Mouse (Mus musculus) heart, adult 2 months (tissue): ENCODE measurements at regions not wholly inside any gene's neighbourhood (a gene's known extent, or its start where the extent isn't known, plus 50 kb on each side); places are given as distances from the start of the nearest gene placed in this dataset.
"Not testable (repeated sequence)": the region's sequence is repeated elsewhere in the genome, so short reads cannot be mapped to it uniquely, and the experiment has no call there.

Experiments
- DNase-seq, 2 experiments: peaks; one replicate each; pipeline ENCODE4 v3.0.0; 2021
- H3K27ac ChIP-seq: fragments of 200-600 bp; 2 replicates; pipeline ENCODE4 v1.8.1; 2022
- H3K27me3 ChIP-seq: fragments of 200-500 bp; 2 replicates; pipeline ENCODE4 v1.6.1; 2012; ENCODE audit warnings: mild to moderate bottlenecking, low read length, inconsistent platforms, mixed read lengths; ENCODE audit not compliant: control insufficient read depth, insufficient read depth
- H3K36me3 ChIP-seq: fragments of 200-500 bp; 2 replicates; pipeline ENCODE4 v1.6.1; 2012; ENCODE audit warnings: low read length, inconsistent platforms; ENCODE audit not compliant: control insufficient read depth, insufficient read depth
- H3K4me1 ChIP-seq: fragments of 200-500 bp; 2 replicates; pipeline ENCODE4 v1.6.1; 2011; ENCODE audit warnings: low read length; ENCODE audit not compliant: control insufficient read depth, insufficient read depth
- H3K4me3 ChIP-seq: fragments of 200-600 bp; 2 replicates; pipeline ENCODE4 v1.8.1; 2022
- H3K79me2 ChIP-seq: fragments of 200-500 bp; replicated peaks from 2 replicates; pipeline ENCODE4 v1.6.1; 2012; ENCODE audit warnings: mild to moderate bottlenecking, inconsistent platforms, low read length, moderate library complexity, mixed read lengths; ENCODE audit not compliant: control insufficient read depth, insufficient read depth
- H3K9ac ChIP-seq: fragments of 200-500 bp; 2 replicates; pipeline ENCODE4 v1.6.1; 2012; ENCODE audit warnings: low read depth, mild to moderate bottlenecking, control low read depth, inconsistent platforms, low read length, mixed read lengths
- CTCF ChIP-seq: fragments of 200-600 bp; IDR thresholded peaks from 2 replicates; pipeline ENCODE4 v1.8.1; 2022; ENCODE audit warnings: antibody characterized with exemption, mild to moderate bottlenecking, moderate library complexity
- EP300 ChIP-seq: fragments of 200-500 bp; IDR thresholded peaks from 2 replicates; pipeline ENCODE4 v1.6.1; 2011; ENCODE audit warnings: low read depth, low read length, control low read depth; ENCODE audit not compliant: insufficient read depth
- POLR2A ChIP-seq: fragments of 200-500 bp; IDR thresholded peaks from 2 replicates; pipeline ENCODE4 v1.6.1; 2011; ENCODE audit warnings: mild to moderate bottlenecking, low read depth, low read length, control low read depth; ENCODE audit not compliant: insufficient read depth
- WGBS: fragments of 180-500 bp; shearing (Covaris S2); methylation state at CpG from one replicate; pipeline ENCODE4 v1.1.7; 2018; 5-methylcytosine and 5-hydroxymethylcytosine counted together
- intact Hi-C: fragments of 180-260 bp; cut with DNase I; formaldehyde crosslinking; loops from one replicate; pipeline ENCODE4 v1.15.1; 2025

DNA sequence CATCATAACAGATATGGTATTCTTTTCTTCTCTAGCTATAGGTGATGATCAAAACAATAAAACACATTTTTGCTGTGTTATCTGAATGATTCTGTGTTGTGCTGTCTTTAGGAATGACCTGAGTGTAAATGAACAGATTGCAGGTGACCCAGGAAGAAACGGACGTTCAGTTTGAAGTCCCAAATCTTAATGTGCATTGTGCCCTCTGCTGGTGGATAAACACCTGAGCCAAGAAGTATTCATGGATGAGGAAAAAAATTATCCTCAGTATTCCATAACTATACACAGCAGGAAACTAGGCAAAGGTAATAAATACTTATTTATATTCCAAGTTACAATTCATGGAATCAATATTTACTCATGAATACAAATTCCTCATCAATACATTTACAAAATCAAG, 384.3 kb upstream of the Dab2 start:
- peak in 1 of 2 experiments; percentile 5 for DNase-seq

DNA sequence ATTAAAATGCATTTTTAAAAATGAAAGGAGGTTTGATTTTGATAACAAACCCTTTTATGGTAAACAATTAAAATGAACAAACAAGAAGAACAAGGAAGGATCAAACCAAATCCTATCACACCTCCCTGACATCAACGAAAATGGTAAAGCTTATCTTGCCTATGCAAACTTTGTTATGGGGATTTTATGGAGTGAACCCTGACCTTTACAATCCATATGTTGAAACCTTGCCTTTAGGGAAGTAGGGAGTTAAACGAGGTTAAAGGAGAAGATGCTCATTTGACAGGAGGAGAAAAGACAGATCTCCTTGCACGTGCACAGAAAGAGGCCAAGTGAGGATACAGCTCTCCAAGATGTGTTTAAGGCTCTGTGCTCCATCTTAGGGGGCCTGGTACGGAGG, 379.5 kb upstream of the Dab2 start:
- DNase-seq, result no peak
- Histone ChIP-seq H3K4me1 (no peaks in the 10 kb centered on the region), H3K27ac (no peak overlapping the region), H3K4me3 (no peak overlapping the region), H3K27me3 (no peaks in the 10 kb centered on the region), H3K36me3 (no peaks in the 10 kb centered on the region), H3K79me2 (no peaks in the 10 kb centered on the region), H3K9ac (no peak overlapping the region)
- 48% methylated on average over 4 of the region's 4 CpGs for WGBS
- intact Hi-C loops, result no loop called here
- TF ChIP-seq POLR2A (no peak), CTCF (no peak), EP300 (no peak)

More for the DNA sequence above, 384.3 kb upstream of the Dab2 start:
- no peak overlapping the region for H3K4me3 ChIP-seq
- TF ChIP-seq EP300, result no peak
- peak; percentile 79 for TF ChIP-seq CTCF
- intact Hi-C loops, result loop anchor here (1.0 kb wide), 1 partner anchor 679 kb away; no protein-coding TSS in a partner anchor
- no peaks in the 10 kb centered on the region for H3K27me3 ChIP-seq
- WGBS, result 3% methylated on average over 2 of the region's 2 CpGs
- no peak overlapping the region for H3K27ac ChIP-seq
- H3K36me3 ChIP-seq, result no peaks in the 10 kb centered on the region
- no peaks in the 10 kb centered on the region for H3K4me1 ChIP-seq
- no peaks in the 10 kb centered on the region for H3K79me2 ChIP-seq
- H3K9ac ChIP-seq, result no peak overlapping the region

DNA sequence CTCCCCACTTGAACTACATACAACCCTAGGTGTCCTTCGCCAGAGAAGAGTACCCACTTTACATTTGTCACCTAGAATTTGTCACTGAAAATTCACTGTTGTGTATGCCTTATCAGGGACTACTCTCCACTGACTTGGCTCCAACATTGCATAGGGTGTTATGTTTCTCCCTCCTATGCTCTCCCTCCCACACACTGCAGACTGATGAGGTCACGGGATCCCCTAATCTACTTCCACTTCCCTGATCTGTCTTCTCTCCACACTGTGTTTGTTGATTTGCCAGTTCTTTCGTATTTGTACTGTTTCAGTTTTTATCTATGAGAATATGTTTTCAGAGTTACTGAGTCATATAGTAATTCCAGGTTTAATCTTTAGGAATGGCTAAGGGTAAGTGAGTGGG, 371.8 kb upstream of the Dab2 start:
- Histone ChIP-seq H3K79me2 (no peaks in the 10 kb centered on the region), H3K36me3 (no peaks in the 10 kb centered on the region), H3K4me3 (no peak overlapping the region), H3K27ac (no peak overlapping the region), H3K27me3 (no peaks in the 10 kb centered on the region), H3K4me1 (no peaks in the 10 kb centered on the region), H3K9ac (no peak overlapping the region)
- DNase-seq, result no peak
- intact Hi-C loops, result no loop called here
- WGBS, result 19% methylated on average over 3 of the region's 3 CpGs
- TF ChIP-seq POLR2A (no peak), CTCF (no peak), EP300 (no peak)

DNA sequence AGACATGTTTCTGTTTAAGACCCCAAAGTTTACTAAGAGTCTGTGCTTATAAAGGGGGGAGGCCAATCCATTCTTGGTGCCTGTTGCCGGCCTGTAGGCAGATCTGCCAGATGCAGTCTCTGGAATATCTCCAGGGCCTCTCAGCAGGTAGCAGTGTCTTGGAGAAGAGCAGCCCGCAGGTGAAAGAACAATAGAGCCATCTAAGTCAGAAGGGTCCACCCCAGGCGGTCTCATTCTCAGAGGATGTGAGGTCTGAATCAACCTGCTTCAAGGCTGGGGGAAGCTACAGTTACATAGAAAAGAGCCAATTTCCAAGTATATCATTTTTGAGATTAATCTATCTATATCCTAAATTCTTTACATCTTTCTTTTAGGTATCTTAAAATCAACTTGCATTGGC, 366.0 kb upstream of the Dab2 start:
- intact Hi-C loops, result no loop called here
- no peak for TF ChIP-seq POLR2A
- no peak for TF ChIP-seq EP300
- no peak for TF ChIP-seq CTCF
- no peaks in the 10 kb centered on the region for H3K36me3 ChIP-seq
- H3K27ac ChIP-seq, result no peak overlapping the region
- WGBS, result 76% methylated on average over 3 of the region's 3 CpGs
- H3K9ac ChIP-seq, result no peak overlapping the region
- H3K4me3 ChIP-seq, result no peak overlapping the region
- H3K79me2 ChIP-seq, result no peaks in the 10 kb centered on the region
- H3K4me1 ChIP-seq, result no peaks in the 10 kb centered on the region
- H3K27me3 ChIP-seq, result no peaks in the 10 kb centered on the region
- DNase-seq, result no peak

DNA sequence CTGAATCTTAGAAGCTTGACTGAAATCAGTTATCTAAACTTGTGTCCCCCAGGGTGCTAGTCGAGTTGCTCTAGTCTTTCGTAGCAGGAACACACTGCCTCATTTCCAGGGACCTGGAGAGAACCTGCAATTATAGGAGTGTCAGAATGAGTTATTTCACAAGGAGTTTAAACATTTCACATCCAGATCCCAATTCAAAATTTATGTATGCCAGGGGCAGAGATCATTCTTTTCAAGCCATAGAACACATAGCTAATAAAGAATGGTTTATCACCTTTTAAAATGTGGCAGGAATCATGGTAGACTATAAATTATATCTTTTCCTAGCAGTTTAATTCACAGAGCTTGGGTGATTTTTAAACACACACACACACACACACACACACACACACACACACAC, 358.6 kb upstream of the Dab2 start:
- no peak overlapping the region for H3K27ac ChIP-seq
- H3K27me3 ChIP-seq, result no peaks in the 10 kb centered on the region
- H3K4me1 ChIP-seq, result no peaks in the 10 kb centered on the region
- 54% methylated on average over 2 of the region's 2 CpGs for WGBS
- no peaks in the 10 kb centered on the region for H3K36me3 ChIP-seq
- TF ChIP-seq POLR2A (no peak), CTCF (no peak), EP300 (no peak)
- intact Hi-C loops, result no loop called here
- H3K79me2 ChIP-seq, result no peaks in the 10 kb centered on the region
- H3K9ac ChIP-seq, result no peak overlapping the region
- no peak overlapping the region for H3K4me3 ChIP-seq
- DNase-seq, result no peak

DNA sequence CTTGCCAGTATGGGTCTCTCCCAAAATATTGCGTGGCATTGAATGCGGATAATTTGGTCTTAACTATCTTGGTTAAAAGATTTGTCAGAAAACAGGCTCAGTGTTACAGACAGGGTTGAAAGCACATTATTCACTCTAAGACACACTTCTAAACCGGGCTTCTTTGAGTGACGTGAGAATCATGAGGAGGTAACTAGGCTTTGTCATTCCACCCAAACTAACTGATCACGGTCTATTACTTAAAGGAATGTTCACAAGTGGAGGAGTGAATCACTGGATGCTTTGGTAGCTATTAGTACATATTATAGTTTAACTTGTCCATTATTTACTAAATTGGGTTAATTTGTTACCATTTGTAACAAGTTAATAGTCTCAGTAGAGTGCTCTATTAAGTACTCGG, 352.9 kb upstream of the Dab2 start:
- Histone ChIP-seq H3K4me3 (no peak overlapping the region), H3K27ac (no peak overlapping the region), H3K36me3 (no peaks in the 10 kb centered on the region), H3K79me2 (no peaks in the 10 kb centered on the region), H3K27me3 (no peaks in the 10 kb centered on the region), H3K9ac (no peak overlapping the region), H3K4me1 (no peaks in the 10 kb centered on the region)
- WGBS, result 92% methylated on average over 6 of the region's 6 CpGs
- TF ChIP-seq EP300, result no peak
- TF ChIP-seq CTCF, result no peak
- TF ChIP-seq POLR2A, result no peak
- intact Hi-C loops, result no loop called here
- DNase-seq, result no peak

DNA sequence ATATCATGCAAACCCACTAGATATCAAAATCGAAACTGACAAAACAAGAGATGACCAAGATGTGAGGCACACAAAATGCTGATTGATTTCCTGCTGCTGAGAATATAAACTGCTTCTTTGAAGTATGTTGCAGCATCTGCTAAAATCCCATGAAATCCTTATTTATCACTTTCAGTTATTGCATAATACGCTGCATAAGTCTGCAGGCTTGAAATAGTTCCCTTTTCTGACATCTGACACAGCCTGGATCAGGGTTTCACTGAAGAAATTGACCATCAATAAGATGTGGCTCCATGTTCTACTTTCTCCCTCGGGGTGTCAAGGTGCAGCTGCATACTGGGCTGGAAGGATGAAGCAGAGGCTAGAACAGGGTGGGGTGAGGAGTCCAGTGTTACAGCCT, 348.7 kb upstream of the Dab2 start:
- DNase-seq, result peak in 1 of 2 experiments; percentile 2
- TF ChIP-seq POLR2A, result no peak
- no peak for TF ChIP-seq EP300
- TF ChIP-seq CTCF, result no peak
- Histone ChIP-seq H3K4me1 (no peaks in the 10 kb centered on the region), H3K27me3 (no peaks in the 10 kb centered on the region), H3K36me3 (no peaks in the 10 kb centered on the region), H3K27ac (no peak overlapping the region), H3K79me2 (no peaks in the 10 kb centered on the region), H3K4me3 (no peak overlapping the region), H3K9ac (no peak overlapping the region)
- intact Hi-C loops, result no loop called here
- 76% methylated on average over 3 of the region's 3 CpGs for WGBS

DNA sequence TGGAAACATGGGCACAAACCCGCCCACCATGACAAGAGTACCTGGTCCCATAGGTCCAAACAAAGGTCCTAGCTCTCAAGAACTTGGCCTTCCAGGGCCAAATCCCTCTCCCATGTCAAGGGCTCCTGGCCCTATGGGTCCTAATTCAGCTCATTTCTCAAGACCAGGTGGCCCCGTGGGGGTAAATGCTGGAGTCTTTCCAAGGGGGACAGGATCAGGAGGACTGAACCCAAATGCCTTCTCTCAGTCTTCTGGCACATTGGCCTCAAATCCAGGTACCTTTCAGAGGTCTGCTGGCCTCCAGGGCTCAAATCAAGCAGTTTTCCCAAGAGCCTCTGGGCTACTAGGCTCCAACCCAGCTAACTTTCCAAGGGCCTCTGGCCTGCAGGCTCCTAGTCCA, 347.9 kb upstream of the Dab2 start:
- H3K4me3 ChIP-seq, H3K79me2 ChIP-seq, H3K4me1 ChIP-seq, H3K36me3 ChIP-seq, H3K9ac ChIP-seq, intact Hi-C loops, H3K27ac ChIP-seq, H3K27me3 ChIP-seq: not testable (repeated sequence)
- peak in 1 of 2 experiments; percentile 3 for DNase-seq
- 95% methylated on average over 2 of the region's 2 CpGs for WGBS
